ENCODE assay signal across 16 mouse cellular contexts in the genomic region with DNA sequence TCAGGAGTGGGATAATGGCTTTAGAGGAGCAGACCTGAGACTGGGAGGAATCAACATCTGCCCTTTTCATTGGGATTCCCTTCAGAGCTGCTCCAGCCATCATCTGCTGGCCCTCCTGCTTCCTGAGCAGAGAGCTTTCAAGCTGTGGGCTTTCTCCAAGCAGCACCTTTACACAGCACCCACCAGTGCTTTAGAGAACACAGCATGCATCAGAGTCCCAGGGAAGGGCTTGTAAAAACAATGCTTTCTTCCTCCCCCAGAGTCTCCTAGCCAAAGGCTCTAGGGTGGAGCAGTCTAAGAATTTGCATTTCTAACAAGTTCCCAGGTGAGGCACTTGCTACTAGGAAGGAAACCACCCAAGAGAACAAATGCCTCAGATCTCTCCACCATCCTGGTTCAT. TPM values are rescaled to one million over a fixed set of nuclear protein-coding genes. Genes with fewer than 3 reads are reported as not detected.
"Had no signal": no experiment of that assay in that cellular context is flagged by ENCODE, and none has a peak within 500 bp of the region (broad histone marks: within the 10 kb centered on the region; RNA-seq: fewer than 3 reads in every experiment).

No protein-coding gene starts in this region.

- H3K27ac ChIP-seq: kidney, postnatal 0 days; limb, embryonic 13.5 days; liver, embryonic 12.5 days; midbrain, embryonic 10.5 days; neural tube, embryonic 15.5 days; stomach, postnatal 0 days had no signal

- H3K27me3 ChIP-seq: limb, embryonic 13.5 days; liver, embryonic 12.5 days; neural tube, embryonic 15.5 days had no signal

- DNase-seq: kidney, adult 9 months; kidney, postnatal 36 days; lung, embryonic 14.5 days; lung, postnatal 10 days; lung, postnatal 4 days; thymus, adult 18-20 months; thymus, postnatal 14 days had no signal

- H3K4me1 ChIP-seq: limb, embryonic 13.5 days; liver, embryonic 12.5 days; midbrain, embryonic 10.5 days; neural tube, embryonic 15.5 days had no signal

- ATAC-seq: intestine, postnatal 0 days; liver, embryonic 12.5 days had no signal

- H3K36me3 ChIP-seq: liver, embryonic 12.5 days; midbrain, embryonic 10.5 days had no signal

- H3K9ac ChIP-seq: limb, embryonic 13.5 days; liver, embryonic 12.5 days; lung, embryonic 14.5 days; neural tube, embryonic 15.5 days had no signal

- H3K9me3 ChIP-seq: limb, embryonic 13.5 days; liver, embryonic 12.5 days; midbrain, embryonic 10.5 days; neural tube, embryonic 15.5 days had no signal

- H3K4me2 ChIP-seq: limb, embryonic 13.5 days; liver, embryonic 12.5 days; lung, embryonic 14.5 days; neural tube, embryonic 15.5 days had no signal

- H3K4me3 ChIP-seq: limb, embryonic 13.5 days; liver, embryonic 12.5 days; midbrain, embryonic 10.5 days; myocyte; neural tube, embryonic 15.5 days had no signal

RNA-seq across cellular contexts. Expression of gene Cttnbp2, which starts 29.6 kb away (rescaled TPM):
- total RNA-seq: megakaryocyte, adult 5-6 weeks had no signal
- polyA plus RNA-seq: myocyte had no signal
